Mouse (Mus musculus) ES-E14 (cell line): ENCODE results near the gene Gprin1. TPM values are rescaled to one million over a fixed set of nuclear protein-coding genes. Genes with fewer than 3 reads are reported as not detected.

Source experiments
- DNase-seq: peaks from one replicate; pipeline ENCODE4 v3.0.0-alpha.2; 2013; ENCODE audit warnings: low read depth, low spot score
- H3K27ac ChIP-seq: 2 replicates; pipeline ENCODE4 v1.5.1; 2012; ENCODE audit warnings: low read depth, mild to moderate bottlenecking, low read length, moderate library complexity, mixed read lengths; ENCODE audit not compliant: poor library complexity, insufficient read depth, severe bottlenecking
- H3K36me3 ChIP-seq: 2 replicates; pipeline ENCODE4 v1.6.1; 2012; ENCODE audit warnings: mild to moderate bottlenecking, low read length, moderate library complexity, mixed read lengths; ENCODE audit not compliant: control insufficient read depth, poor library complexity, insufficient read depth, severe bottlenecking
- H3K4me1 ChIP-seq, 2 experiments: fragments of 150-350 bp in 1 of 2; sonication (generic) in 1 of 2; 2 replicates each; pipeline ENCODE4 v1.6.1; 2012; ENCODE audit warnings: low read length in 2 of 2, mild to moderate bottlenecking in 1 of 2, mixed read lengths in 1 of 2; ENCODE audit not compliant: control insufficient read depth in 2 of 2, insufficient read depth in 2 of 2, poor library complexity in 1 of 2
- H3K4me3 ChIP-seq, 2 experiments: fragments of 150-350 bp in 1 of 2; sonication (generic) in 1 of 2; 2 replicates each; pipeline ENCODE4 v1.5.1; 2012; ENCODE audit warnings: low read length in 2 of 2, low read depth in 1 of 2, mild to moderate bottlenecking in 1 of 2, mixed read lengths in 1 of 2; ENCODE audit not compliant: insufficient read depth in 1 of 2, poor library complexity in 1 of 2, severe bottlenecking in 1 of 2
- H3K9ac ChIP-seq: 2 replicates; pipeline ENCODE4 v1.6.1; 2012; ENCODE audit warnings: low read depth, mild to moderate bottlenecking, low read length, mixed read lengths; ENCODE audit not compliant: poor library complexity, insufficient read depth, severe bottlenecking
- H3K9me3 ChIP-seq: fragments of 150-350 bp; sonication (generic); 2 replicates; pipeline ENCODE4 v1.6.1; 2012; ENCODE audit warnings: low read depth, mild to moderate bottlenecking, low read length; ENCODE audit not compliant: control insufficient read depth, insufficient read depth
- CHD2 ChIP-seq: IDR thresholded peaks from 2 replicates; pipeline ENCODE4 v1.6.1; 2014; ENCODE audit warnings: mild to moderate bottlenecking, low read depth, low read length, inconsistent platforms
- HCFC1 ChIP-seq: IDR thresholded peaks from 2 replicates; pipeline ENCODE4 v1.6.1; 2012; ENCODE audit warnings: low read length, inconsistent platforms, borderline replicate concordance; ENCODE audit not compliant: insufficient read depth
- MAFK ChIP-seq: IDR thresholded peaks from 2 replicates; pipeline ENCODE4 v1.6.1; 2014; ENCODE audit warnings: mild to moderate bottlenecking, low read depth, low read length, inconsistent platforms; ENCODE audit not compliant: insufficient read depth
- ZC3H11A ChIP-seq: IDR thresholded peaks from 2 replicates; pipeline ENCODE4 v1.6.1; 2012; ENCODE audit warnings: low read depth, mild to moderate bottlenecking, inconsistent platforms, low read length, borderline replicate concordance
- ZNF384 ChIP-seq: IDR thresholded peaks from 2 replicates; pipeline ENCODE4 v1.6.1; 2012; ENCODE audit warnings: low read depth, low read length, inconsistent platforms
- in situ Hi-C, 2 experiments: fragments of 600-800 bp; cut with MboI; formaldehyde crosslinking; loops; one replicate each; pipeline ENCODE4 v1.15.1; 2025; ENCODE audit warnings: low sequenced_read_pairs in 2 of 2, inconsistent platforms in 1 of 2; ENCODE audit not compliant: unreplicated experiment in 2 of 2
- total RNA-seq: library from RNA; depleted of rRNA; stranded (reverse); fragments of 300-350 nt; gene quantifications from 2 replicates; pipeline ENCODE4 v1.2.3, GENCODE M21; 2012

The Gprin1 gene
- total RNA-seq, 1 experiment, result 0.58 TPM

DNA sequence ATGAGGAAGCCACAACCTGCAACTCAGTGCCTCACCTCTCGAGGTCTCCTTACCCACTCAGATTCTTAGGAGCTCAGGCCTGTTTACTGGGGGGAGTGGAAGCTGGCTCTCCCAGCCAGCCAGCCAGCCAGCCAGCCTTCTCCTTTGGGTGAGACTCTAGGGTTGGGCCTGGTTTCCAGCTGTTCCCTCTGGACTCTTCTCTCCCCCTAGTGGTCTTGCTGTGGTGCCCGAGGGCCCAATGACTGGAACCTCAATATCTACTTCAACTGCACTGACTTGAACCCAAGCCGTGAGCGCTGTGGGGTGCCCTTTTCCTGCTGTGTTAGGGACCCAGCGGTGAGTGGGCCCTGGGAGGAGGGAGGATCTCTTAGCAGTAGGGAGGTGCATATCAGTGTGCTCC, 45.2 kb upstream of the Gprin1 start:
- in situ Hi-C loops, result loop anchor here in 1 of 2 experiments (10.0 kb wide), 1 partner anchor 270 kb away; no protein-coding TSS in a partner anchor
- no peaks in the 10 kb centered on the region for H3K9me3 ChIP-seq
- H3K4me3 ChIP-seq, result no peak overlapping the region
- peaks cover 0 to 27% of the 10 kb centered on the region in 2 experiments; a peak in 2 of 4 replicates for H3K4me1 ChIP-seq
- no peak for DNase-seq
- no peak overlapping the region for H3K9ac ChIP-seq
- no peaks in the 10 kb centered on the region; the same call in 1 of the 2 replicates for H3K36me3 ChIP-seq
- TF ChIP-seq HCFC1 (no peak), ZC3H11A (no peak), MAFK (no peak), CHD2 (no peak), ZNF384 (no peak)
- no peak overlapping the region for H3K27ac ChIP-seq

DNA sequence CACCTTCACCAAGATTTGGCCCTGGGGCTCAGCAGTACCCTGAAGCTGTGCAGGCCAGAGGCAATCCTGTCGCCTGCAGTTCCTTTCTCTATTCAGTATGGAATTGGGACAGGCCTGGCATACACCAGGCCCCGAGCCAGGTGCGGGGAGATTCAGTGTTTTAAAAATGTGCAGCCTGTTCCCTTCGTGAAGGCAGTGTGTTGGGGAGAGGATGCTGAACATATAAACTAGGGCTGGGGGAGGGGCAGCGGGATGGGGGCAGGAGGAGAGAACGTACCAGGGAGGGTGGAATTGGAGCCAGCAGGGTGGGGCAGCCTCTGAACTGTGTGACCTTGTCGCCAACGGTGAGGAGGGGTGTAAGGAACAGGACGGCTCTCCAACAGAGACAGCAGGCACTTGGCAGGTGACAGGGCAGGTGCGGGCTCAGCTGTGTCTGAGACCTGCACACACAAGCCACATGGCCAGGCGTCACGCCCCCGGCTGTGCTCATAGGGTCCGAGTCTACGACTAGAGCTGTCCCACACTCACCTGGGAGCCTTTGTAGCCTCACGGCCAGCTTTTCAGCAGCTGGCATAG, 44.4 kb upstream of the Gprin1 start:
- TF ChIP-seq ZNF384 (no peak), HCFC1 (no peak)
- H3K9me3 ChIP-seq, result no peaks in the 10 kb centered on the region
- H3K4me1 ChIP-seq, result peaks cover 0 to 27% of the 10 kb centered on the region in 2 experiments; a peak in 2 of 4 replicates
- DNase-seq, result no peak
- H3K36me3 ChIP-seq, result no peaks in the 10 kb centered on the region; the same call in 1 of the 2 replicates
- H3K9ac ChIP-seq, result no peak overlapping the region
- in situ Hi-C loops, result loop anchor here in 1 of 2 experiments (10.0 kb wide), 1 partner anchor 271 kb away; no protein-coding TSS in a partner anchor
- H3K4me3 ChIP-seq, result no peak overlapping the region
- no peak overlapping the region for H3K27ac ChIP-seq

DNA sequence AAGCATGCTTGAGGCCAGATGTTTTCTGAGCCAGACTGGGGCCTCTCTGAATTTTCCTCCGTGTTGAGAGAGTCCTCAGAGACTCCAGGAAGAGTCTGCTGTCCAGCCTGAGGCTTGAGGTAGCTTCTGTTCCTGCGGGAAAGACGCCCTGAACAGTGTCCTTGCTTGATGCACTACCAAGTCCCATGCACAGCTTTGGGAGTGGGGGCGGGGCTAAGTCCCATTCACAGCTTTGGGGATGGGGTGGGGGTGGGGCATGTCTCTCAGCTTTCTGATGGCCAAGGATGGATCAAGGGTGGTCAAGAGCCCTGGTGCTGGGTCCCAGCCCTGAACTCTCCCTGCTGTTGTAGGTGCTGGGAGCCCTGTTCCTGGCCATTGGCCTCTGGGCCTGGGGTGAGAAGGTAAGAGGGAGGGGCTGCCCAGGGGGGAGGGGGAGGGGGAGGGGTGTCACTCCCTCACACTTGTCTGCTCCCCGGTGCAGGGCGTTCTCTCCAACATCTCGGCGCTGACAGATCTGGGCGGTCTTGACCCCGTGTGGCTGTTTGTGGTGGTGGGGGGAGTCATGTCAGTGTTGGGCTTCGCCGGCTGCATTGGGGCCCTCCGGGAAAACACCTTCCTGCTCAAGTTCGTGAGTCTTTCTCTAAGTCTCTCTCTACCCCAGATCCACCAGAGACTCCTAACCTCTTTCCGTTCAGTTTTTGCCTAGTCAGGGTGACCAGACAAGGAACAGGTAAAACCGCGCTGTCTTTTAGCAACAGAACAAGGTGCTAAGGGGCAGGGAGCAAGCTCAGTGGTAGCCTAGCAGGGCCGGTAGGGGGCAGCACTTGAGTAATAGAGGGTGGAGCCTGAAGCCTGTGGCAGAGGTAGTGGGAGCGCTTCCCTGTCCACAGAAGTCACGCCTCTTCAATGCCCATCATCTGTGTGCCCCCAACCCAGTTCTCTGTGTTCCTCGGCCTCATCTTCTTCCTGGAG, 42.9 kb upstream of the Gprin1 start:
- peaks cover 4 to 32% of the 10 kb centered on the region in 2 experiments; a peak in 2 of 4 replicates for H3K4me1 ChIP-seq
- peak; percentile 84 for DNase-seq
- no peaks in the 10 kb centered on the region for H3K9me3 ChIP-seq
- in situ Hi-C loops, result loop anchor here in 1 of 2 experiments (10.0 kb wide), 1 partner anchor 272 kb away; no protein-coding TSS in a partner anchor
- H3K4me3 ChIP-seq, result peak overlapping the region; percentile 28 to 43; a peak in 3 of 4 replicates
- H3K9ac ChIP-seq, result 0 out of 2 replicates have a peak overlapping the region, but pooled peaks have one; percentile 21
- peak overlapping the region; percentile 71 for H3K27ac ChIP-seq
- no peaks in the 10 kb centered on the region; the same call in 1 of the 2 replicates for H3K36me3 ChIP-seq
- TF ChIP-seq HCFC1 (no peak), MAFK (peak; percentile 80)

DNA sequence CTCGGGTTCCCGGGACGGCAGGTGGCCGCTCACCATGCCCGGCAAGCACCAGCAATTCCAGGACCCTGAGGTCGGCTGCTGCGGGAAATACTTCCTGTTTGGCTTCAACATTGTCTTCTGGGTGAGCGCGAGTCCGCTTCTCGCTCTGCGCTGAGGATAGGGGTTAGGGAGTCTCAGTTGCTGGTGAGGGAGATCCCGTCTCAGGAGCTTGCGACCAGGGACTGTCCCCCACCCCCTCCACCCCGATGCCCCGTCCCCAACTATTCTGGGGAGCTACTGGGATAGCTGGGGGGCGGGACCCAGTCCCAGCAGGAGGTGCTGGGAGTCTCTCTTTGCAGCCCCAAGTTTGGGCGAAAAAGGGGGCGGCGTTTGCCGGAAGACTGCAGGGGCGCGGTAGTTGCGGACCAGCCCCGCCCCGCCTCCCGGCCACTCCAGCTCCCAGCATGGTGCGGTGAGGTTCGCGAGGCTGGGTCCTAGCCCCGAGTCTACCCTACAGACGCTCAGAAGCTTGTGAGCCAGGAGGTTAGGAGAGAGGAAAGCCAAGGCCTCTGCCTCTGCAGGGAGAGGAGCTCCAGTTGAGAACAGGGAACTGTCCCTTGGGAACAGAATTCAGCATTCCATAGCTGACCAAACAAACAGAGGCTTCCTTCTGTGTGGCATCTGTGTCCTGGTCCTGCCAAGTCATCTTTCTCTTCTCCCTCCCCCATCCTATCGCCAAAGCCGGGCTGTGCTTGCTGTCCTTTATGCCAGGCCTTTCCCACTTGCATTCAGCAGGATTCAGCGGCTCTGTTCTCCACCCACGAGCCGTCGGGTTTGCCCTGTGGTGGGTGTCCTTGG, 40.1 kb upstream of the Gprin1 start:
- in situ Hi-C loops, result loop anchor here in 1 of 2 experiments (10.0 kb wide), 1 partner anchor 275 kb away; no protein-coding TSS in a partner anchor
- Histone ChIP-seq H3K9ac (peak overlapping the region; percentile 72), H3K27ac (peak overlapping the region; percentile 70), H3K4me1 (peaks cover 4 to 32% of the 10 kb centered on the region in 2 experiments; a peak in 2 of 4 replicates), H3K9me3 (no peaks in the 10 kb centered on the region), H3K36me3 (no peaks in the 10 kb centered on the region), H3K4me3 (peak overlapping the region; percentile 79 to 95)
- peak; percentile 46 for DNase-seq
- TF ChIP-seq HCFC1 (0 out of 2 replicates have a peak, but pooled peaks have one; percentile 44), ZNF384 (no peak), MAFK (no peak)
